Mouse (Mus musculus) adrenal gland, adult 2 months (tissue): ENCODE data around the gene Bcl3. TPM values are rescaled to one million over a fixed set of nuclear protein-coding genes. Genes with fewer than 3 reads are reported as not detected.

Source experiments
- DNase-seq: peaks from one replicate; pipeline ENCODE4 v3.0.0; 2021
- polyA plus RNA-seq: library from polyadenylated mRNA; depleted of rRNA; stranded (reverse); fragments of >200 nt; gene quantifications from 2 replicates; pipeline ENCODE4 v1.2.3, GENCODE M21; 2012; rRNA removed
- total RNA-seq, 2 experiments: library from RNA; stranded (reverse); gene quantifications; 2 replicates each; pipeline ENCODE4 v1.2.3; 2021

Gene Bcl3
- total and polyA plus RNA-seq, 3 experiments = 26.7 to 161 (median 34.1) TPM

DNA sequence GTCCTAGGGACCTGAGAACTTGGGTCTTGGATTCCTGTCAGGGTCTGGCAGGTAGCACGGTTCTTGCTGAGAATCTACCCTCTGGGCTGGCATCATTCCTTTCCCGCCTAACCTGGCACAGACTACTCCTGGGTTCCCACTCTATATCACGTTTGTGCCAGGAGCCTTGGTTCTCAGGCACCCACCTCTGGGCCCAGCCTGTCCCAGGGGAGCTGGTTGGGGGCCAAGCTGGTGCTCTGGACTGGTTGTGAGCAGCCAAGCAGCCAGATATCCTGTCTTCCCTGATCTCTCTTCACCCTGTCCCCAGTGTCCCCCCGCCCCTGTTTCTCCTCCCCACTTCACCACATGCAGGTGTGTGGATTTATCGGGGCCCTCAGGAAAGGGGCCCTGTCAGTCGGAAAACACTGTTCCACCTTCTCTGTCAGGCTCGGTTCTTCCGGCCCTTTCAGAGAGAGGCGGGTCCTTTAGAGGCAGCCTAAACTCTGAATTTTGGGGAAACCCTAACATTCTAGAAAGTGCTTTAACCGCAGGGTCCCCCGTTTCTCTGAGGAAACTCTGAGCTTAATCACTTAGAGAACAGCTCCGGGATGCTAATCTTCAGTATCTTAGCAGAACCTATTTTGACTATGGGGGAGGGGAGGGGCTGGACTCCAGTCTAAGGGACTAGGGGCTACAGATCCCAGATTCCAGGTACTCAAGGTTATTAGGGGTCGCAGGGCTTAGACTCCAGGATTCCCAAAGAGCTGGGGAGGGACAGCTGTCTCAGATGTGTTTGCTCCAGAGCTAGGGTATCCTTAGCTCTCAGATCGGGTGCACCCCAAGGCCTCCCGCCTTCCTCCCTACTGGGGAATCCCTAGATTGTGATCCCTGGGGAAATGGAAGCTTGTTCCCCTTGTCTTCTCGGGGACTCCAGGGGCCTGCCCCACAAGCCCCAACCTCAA lies 52.9 kb downstream of the Bcl3 start:
- no peak for DNase-seq

- DNase-seq = no peak
Measured at GRCm38 (mm10) chr7:19769001-19769400, 53.6 kb downstream of the Bcl3 start.

DNA sequence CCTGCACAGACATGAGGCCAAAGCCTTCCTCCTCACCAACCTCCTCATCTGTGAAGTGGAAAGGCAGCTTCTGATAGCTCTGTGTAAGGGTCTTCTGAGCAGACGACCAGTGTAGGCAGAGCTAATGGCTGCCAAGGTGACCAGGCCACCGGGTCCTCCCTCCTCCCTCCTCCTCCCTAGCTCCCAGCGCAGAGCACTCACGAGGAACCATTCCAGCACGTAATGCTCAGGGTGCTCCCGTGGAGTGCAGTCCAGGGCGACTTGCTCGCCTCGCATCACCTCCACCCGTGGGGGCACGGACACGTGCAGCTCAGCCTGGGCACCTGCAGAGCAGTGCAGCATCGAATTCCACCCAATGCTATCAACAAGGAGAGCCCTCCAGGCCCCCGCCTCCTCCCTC lies 54.3 kb downstream of the Bcl3 start:
- no peak for DNase-seq

- no peak for DNase-seq
Measured at GRCm38 (mm10) chr7:19764581-19764980, 58.0 kb downstream of the Bcl3 start.

GRCm38 (mm10) chr7:19763829-19764477 lies 58.6 kb downstream of the Bcl3 start:
- no peak for DNase-seq

GRCm38 (mm10) chr7:19762283-19762682 lies 60.3 kb downstream of the Bcl3 start:
- DNase-seq = no peak

DNA sequence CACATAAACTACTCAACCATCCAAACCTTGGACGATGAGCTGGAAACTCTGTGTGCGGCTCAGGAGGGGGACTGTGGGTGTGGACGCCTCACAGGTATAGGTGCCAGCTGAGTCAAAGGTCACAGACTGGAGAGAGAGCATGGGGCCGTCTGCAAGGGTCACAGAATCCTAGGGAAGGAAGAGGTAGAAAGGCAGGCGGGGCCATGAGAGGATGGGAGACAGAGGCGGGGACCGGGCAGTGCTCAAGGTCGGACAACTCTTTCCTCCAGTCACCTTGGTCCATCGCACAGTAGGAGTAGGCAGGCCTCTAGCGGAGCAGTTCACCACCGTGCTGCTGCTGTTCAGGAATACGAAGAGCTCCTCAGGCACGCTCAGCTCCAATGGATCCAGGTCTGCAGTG lies 62.5 kb downstream of the Bcl3 start:
- no peak for DNase-seq

DNA sequence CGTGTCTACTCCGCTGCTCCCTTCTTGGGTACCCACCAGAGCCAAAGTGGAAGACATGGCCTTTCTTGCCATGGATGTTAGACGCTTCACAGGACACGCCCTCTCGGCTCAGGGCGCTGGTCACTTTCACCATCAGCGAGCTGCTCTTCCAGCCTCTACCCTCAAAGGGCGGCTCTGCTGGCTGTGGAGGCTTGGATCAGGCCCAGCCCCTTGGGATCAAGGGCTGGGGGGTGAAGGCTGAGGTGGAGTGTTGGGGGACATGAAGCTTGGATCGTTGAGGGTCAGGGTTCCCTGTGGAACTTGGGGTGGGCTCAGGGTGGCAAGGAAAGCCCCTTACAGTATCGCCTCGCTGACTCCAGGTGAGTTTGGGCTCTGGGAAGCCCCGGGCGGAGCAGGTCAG lies 63.9 kb downstream of the Bcl3 start:
- DNase-seq = no peak

Other genes with a start within 250 kb of the Bcl3 start
- under 1 TPM; 0.69 to 0.98 TPM for gene Zfp296, start 245.5 kb downstream of the Bcl3 start, total RNA-seq
- 3.1 and 3.4 TPM in 2 replicates for gene Zfp296, start 245.5 kb downstream of the Bcl3 start, polyA plus RNA-seq
- gene Gemin7, start 245.2 kb downstream of the Bcl3 start, total RNA-seq = 10 to 100 TPM; 83.8 to 84.2 TPM
- gene Gemin7, start 245.2 kb downstream of the Bcl3 start, polyA plus RNA-seq = 177 and 183 TPM in 2 replicates
- 10 to 100 TPM; 34.4 to 37.3 TPM for gene Clasrp, start 218.3 kb downstream of the Bcl3 start, total RNA-seq
- gene Clasrp, start 218.3 kb downstream of the Bcl3 start, polyA plus RNA-seq = 280 and 380 TPM in 2 replicates
- 10 to 100 TPM; 26.5 to 33.9 TPM for gene Relb, start 193.3 kb downstream of the Bcl3 start, total RNA-seq
- 79.2 and 85.8 TPM in 2 replicates for gene Relb, start 193.3 kb downstream of the Bcl3 start, polyA plus RNA-seq
- gene Clptm1, start 157.7 kb downstream of the Bcl3 start, total RNA-seq = 100 to 1,000 TPM; 151 to 152 TPM
- 157 and 178 TPM in 2 replicates for gene Clptm1, start 157.7 kb downstream of the Bcl3 start, polyA plus RNA-seq
- 1 to 10 TPM in 1 of 2 experiments, not detected in 1; 3.1 TPM for gene Apoc2, start 144.8 kb downstream of the Bcl3 start, total RNA-seq
- gene Apoc2, start 144.8 kb downstream of the Bcl3 start, polyA plus RNA-seq = 0.28 TPM in 1 of 2 replicates, not detected in the other
- gene Gm44805, start 141.3 kb downstream of the Bcl3 start, total RNA-seq = 1 to 10 TPM; 1.5 to 1.9 TPM
- gene Gm44805, start 141.3 kb downstream of the Bcl3 start, polyA plus RNA-seq = 2.3 and 4.1 TPM in 2 replicates
- 100 to 1,000 TPM in 1 of 2 experiments, 10 to 100 TPM in 1; 40.7 to 204 TPM for gene Apoc4, start 141.3 kb downstream of the Bcl3 start, total RNA-seq
- gene Apoc4, start 141.3 kb downstream of the Bcl3 start, polyA plus RNA-seq = 95.0 and 181 TPM in 2 replicates
- gene Apoc1, start 130.1 kb downstream of the Bcl3 start, total RNA-seq = 1,000 to 10,000 TPM in 1 of 2 experiments, 100 to 1,000 TPM in 1; 204 to 1,066 TPM
- gene Apoc1, start 130.1 kb downstream of the Bcl3 start, polyA plus RNA-seq = 76.5 and 212 TPM in 2 replicates
- gene Apoe, start 123.6 kb downstream of the Bcl3 start, total RNA-seq = 1,000 to 10,000 TPM; 1,105 to 1,118 TPM
- gene Apoe, start 123.6 kb downstream of the Bcl3 start, polyA plus RNA-seq = 1,670 and 1,938 TPM in 2 replicates
- gene Tomm40, start 107.3 kb downstream of the Bcl3 start, total RNA-seq = 100 to 1,000 TPM; 115 to 143 TPM
- gene Tomm40, start 107.3 kb downstream of the Bcl3 start, polyA plus RNA-seq = 164 and 165 TPM in 2 replicates
- 10 to 100 TPM; 76.9 to 98.1 TPM for gene Nectin2, start 72.3 kb downstream of the Bcl3 start, total RNA-seq
- gene Nectin2, start 72.3 kb downstream of the Bcl3 start, polyA plus RNA-seq = 138 and 165 TPM in 2 replicates
- gene Bcam, start 51.8 kb downstream of the Bcl3 start, total RNA-seq = 10 to 100 TPM; 35.9 to 61.1 TPM
- 103 and 108 TPM in 2 replicates for gene Bcam, start 51.8 kb downstream of the Bcl3 start, polyA plus RNA-seq
- gene Cblc, start 26.0 kb downstream of the Bcl3 start, total RNA-seq = not detected
- 0.60 TPM in 1 of 2 replicates, not detected in the other for gene Cblc, start 26.0 kb downstream of the Bcl3 start, polyA plus RNA-seq
- under 1 TPM in 1 of 2 experiments, not detected in 1; 0.86 TPM for gene Gm19345, start 29.2 kb upstream of the Bcl3 start, total RNA-seq
- gene Gm19345, start 29.2 kb upstream of the Bcl3 start, polyA plus RNA-seq = 0.71 and 1.3 TPM in 2 replicates
- gene Ceacam16, start 38.5 kb upstream of the Bcl3 start, total RNA-seq = not detected
- 0.52 and 0.55 TPM in 2 replicates for gene Ceacam16, start 38.5 kb upstream of the Bcl3 start, polyA plus RNA-seq
- gene Ceacam19, start 65.2 kb upstream of the Bcl3 start, total RNA-seq = not detected
- gene Ceacam19, start 65.2 kb upstream of the Bcl3 start, polyA plus RNA-seq = not detected in 2 replicates
- 10 to 100 TPM; 20.3 to 36.5 TPM for gene Pvr, start 98.4 kb upstream of the Bcl3 start, total RNA-seq
- gene Pvr, start 98.4 kb upstream of the Bcl3 start, polyA plus RNA-seq = 9.6 and 12.0 TPM in 2 replicates
- not detected for gene Igsf23, start 128.0 kb upstream of the Bcl3 start, total RNA-seq
- 0.12 TPM in 1 of 2 replicates, not detected in the other for gene Igsf23, start 128.0 kb upstream of the Bcl3 start, polyA plus RNA-seq
- not detected for gene Ceacam20, start 142.6 kb upstream of the Bcl3 start, total RNA-seq
- 0.03 TPM in 1 of 2 replicates, not detected in the other for gene Ceacam20, start 142.6 kb upstream of the Bcl3 start, polyA plus RNA-seq
- not detected for gene Nlrp9b, start 168.7 kb upstream of the Bcl3 start, total RNA-seq
- gene Nlrp9b, start 168.7 kb upstream of the Bcl3 start, polyA plus RNA-seq = not detected in 2 replicates